Mouse (Mus musculus) lung, adult 2 months (tissue): ENCODE data around the gene Cox17. TPM values are rescaled to one million over a fixed set of nuclear protein-coding genes. Genes with fewer than 3 reads are reported as not detected.

Source experiments
- DNase-seq: peaks from one replicate; pipeline ENCODE4 v3.0.0; 2022
- H3K4me1 ChIP-seq: fragments of 200-500 bp; 2 replicates; pipeline ENCODE4 v1.6.1; 2011; ENCODE audit warnings: low read length; ENCODE audit not compliant: control insufficient read depth, insufficient read depth
- H3K4me3 ChIP-seq: fragments of 200-500 bp; replicated peaks from 2 replicates; pipeline ENCODE3; 2011; ENCODE audit warnings: low read depth, mild to moderate bottlenecking, control low read depth, low read length; ENCODE audit errors: extremely low read depth
- CTCF ChIP-seq: fragments of 200-500 bp; IDR thresholded peaks from 2 replicates; pipeline ENCODE4 v1.5.1; 2011; ENCODE audit warnings: mild to moderate bottlenecking, low read length, control low read depth; ENCODE audit not compliant: insufficient read depth
- POLR2A ChIP-seq: fragments of 200-500 bp; IDR thresholded peaks from 2 replicates; pipeline ENCODE4 v1.6.1; 2011; ENCODE audit warnings: low read depth, mild to moderate bottlenecking, control low read depth, low read length, borderline replicate concordance; ENCODE audit errors: extremely low read depth
- WGBS: fragments of 180-500 bp; shearing (Covaris S2); methylation state at CpG from one replicate; pipeline ENCODE4 v1.1.7; 2018; 5-methylcytosine and 5-hydroxymethylcytosine counted together
- polyA plus RNA-seq: library from polyadenylated mRNA; depleted of rRNA; stranded (reverse); fragments of >200 nt; gene quantifications from 2 replicates; pipeline ENCODE4 v1.2.3, GENCODE M21; 2012

Gene Cox17
- polyA plus RNA-seq, 1 experiment = 64.6 TPM

DNA sequence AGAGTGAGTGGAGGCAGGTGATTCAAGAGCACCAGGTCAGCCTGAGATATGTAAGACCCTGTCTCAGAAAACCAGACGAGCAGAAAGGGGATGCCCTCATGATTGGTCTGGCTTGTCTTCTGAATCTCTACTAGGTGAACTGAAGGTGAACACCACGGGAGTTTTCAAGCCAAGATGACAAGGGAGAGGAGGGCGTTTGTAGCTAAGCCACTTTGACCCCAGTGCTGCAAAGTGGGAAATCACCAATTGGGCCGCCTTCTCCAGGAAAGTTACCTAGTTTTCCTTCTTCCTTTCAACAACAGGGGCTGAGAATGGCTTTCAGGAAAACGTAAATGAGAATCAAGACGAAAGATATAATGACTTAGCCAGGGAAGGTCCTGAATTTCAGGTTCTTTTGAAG lies 42.0 kb downstream of the Cox17 start:
- DNase-seq = no peak
- no peak overlapping the region for H3K4me3 ChIP-seq
- H3K4me1 ChIP-seq = no peaks in the 10 kb centered on the region
- WGBS = 71% methylated on average over 6 of the region's 6 CpGs
- TF ChIP-seq CTCF (no peak), POLR2A (no peak)

DNA sequence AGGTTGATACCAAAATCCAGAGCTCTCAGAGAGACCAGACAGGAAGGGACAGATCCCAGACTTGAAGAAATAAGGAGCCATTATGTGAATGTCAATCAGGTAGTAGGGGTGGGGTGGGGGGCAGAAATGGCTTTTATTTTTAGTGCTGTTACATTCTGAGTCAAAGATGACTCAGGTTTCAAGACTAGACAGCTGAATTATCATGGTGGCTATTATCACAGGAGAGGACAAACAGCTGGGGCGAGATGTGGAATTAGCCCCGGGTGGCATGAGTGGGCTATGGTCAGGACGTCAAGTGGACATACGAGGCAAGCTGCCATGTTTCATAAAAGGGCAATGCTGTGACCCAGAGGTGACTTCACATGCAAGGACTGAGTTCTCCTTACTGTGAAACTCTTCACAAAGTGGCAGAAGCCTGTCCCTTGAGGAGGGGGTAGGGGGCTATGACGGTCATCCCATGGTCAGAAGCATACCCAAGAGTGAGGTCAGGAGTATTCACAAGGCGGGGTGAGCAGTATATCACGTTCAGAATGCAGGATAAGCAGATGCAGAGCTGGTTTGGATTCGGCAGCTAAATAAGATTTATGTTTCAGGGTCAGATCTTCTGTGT lies 42.6 kb downstream of the Cox17 start:
- H3K4me1 ChIP-seq = no peaks in the 10 kb centered on the region
- no peak overlapping the region for H3K4me3 ChIP-seq
- TF ChIP-seq CTCF = no peak
- no peak for TF ChIP-seq POLR2A
- 75% methylated on average over 8 of the region's 8 CpGs for WGBS
- no peak for DNase-seq

DNA sequence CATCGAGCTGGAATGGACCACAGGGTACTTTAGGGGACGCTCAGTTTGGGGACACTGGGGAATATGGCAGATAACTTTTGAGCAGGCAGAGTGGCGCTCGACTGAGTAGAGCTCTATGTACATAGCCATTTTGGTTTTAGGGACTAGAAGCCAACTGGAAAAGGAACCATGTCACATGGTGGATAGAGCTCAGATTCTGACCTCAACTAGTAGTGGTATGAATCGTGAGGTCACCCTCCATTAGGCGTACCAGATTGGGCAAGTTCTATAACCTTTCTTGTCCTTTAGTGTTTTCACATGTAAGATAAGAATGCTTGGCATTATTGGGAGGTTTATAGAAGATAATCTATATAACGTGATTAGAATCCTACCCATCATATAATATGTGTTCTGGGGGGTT lies 43.5 kb downstream of the Cox17 start:
- TF ChIP-seq POLR2A = no peak
- Histone ChIP-seq H3K4me1 (no peaks in the 10 kb centered on the region), H3K4me3 (no peak overlapping the region)
- DNase-seq = no peak
- 86% methylated on average over 7 of the region's 7 CpGs for WGBS

DNA sequence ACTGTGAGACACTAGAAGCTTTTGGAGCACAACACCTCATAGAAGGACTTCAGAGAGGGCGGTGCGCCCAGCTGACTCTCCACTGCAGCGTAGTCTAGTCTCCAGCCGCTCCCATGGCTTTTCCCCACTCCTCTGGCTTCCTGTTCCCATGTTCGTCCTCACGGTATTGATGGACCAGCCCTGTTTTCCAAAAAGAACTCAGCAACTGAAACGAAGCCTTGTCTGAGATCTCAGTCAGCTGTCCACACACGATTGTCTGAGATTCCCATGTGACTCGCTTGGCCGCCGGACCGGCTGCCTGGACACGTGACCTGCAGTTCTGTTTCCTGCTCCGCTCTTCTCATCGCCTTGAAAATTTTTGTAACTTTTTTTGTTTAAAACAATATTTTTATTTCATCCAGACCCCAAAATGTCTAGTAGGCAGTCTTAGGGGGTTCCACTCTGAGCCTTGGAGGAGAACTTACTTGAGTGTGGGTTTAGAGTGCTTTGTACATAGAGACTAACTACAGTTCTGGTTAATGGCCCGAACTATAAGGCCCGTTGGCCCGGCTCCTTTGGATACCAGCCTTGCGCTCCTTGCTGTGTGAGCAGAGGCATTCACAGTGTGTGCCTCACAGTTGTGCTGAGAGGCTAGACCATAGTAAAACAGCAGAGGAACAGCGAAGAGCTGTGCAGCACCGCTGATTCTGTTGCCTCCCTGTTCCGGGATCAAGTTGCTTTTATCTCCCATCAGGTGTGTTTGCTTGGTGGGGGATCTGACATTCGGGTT lies 45.5 kb downstream of the Cox17 start:
- Histone ChIP-seq H3K4me3 (peak overlapping the region; percentile 39), H3K4me1 (no peaks in the 10 kb centered on the region)
- WGBS = 66% methylated on average over 23 of the region's 23 CpGs
- TF ChIP-seq POLR2A = peak; percentile 53; the same call in 1 of the 2 replicates
- no peak for TF ChIP-seq CTCF
- DNase-seq = peak; percentile 15

DNA sequence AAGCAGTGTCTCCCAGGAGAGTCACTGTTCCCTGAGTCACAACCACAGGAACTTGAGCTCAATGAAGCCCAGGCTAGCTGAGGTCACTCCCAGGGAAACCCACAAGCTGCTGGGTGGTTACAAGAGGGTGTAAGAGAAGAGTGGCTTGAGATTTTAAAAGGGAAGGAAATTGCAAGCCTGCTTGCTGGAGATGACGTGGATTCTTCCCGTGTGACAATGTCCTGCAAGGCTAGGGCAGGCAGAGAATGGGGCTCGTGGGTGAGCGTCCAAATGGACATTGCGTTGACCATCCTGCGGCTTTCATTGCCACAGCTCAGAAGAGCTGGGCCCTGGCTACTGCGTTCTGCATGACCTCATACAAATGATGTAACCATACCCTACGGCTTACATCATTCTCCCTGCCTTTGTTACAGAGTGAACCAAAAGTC lies 47.4 kb downstream of the Cox17 start:
- Histone ChIP-seq H3K4me3 (no peak overlapping the region), H3K4me1 (peaks cover 2% of the 10 kb centered on the region)
- WGBS = 81% methylated on average over 8 of the region's 8 CpGs
- TF ChIP-seq POLR2A (no peak), CTCF (no peak)
- DNase-seq = no peak

DNA sequence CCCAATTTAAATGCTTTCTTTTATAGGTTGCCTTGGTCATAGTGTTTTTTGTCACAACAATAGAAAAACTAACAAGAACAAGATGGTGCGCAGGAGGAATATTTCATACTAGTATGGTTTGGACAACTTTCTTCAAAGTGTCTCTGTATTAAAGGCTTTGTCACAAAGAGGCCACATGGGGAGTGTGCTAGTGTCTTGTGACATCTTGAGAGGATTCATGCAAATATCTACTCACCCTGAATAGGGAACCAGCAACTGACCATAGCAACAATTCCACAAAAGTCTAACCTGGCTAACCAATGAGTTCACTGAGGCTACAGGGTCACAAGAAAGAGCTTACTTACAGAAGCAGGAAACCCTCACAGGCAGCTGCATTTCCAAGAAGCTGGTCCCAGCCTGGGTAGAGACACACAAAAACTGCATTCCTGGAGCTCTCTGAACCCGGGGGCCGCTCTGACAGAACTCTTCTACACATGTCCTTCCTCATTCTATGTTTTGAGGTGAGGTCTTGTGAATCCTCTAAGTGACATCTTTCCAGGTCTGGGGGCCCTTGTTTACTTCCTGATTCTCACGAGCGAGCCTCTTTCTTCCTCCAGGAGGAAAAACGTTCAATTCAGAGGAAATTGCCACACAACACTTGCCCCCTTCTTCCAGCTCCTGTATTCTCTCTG lies 48.4 kb downstream of the Cox17 start:
- TF ChIP-seq CTCF = no peak
- no peak for TF ChIP-seq POLR2A
- Histone ChIP-seq H3K4me3 (no peak overlapping the region), H3K4me1 (peaks cover 10% of the 10 kb centered on the region)
- 48% methylated on average over 6 of the region's 6 CpGs for WGBS
- no peak for DNase-seq

DNA sequence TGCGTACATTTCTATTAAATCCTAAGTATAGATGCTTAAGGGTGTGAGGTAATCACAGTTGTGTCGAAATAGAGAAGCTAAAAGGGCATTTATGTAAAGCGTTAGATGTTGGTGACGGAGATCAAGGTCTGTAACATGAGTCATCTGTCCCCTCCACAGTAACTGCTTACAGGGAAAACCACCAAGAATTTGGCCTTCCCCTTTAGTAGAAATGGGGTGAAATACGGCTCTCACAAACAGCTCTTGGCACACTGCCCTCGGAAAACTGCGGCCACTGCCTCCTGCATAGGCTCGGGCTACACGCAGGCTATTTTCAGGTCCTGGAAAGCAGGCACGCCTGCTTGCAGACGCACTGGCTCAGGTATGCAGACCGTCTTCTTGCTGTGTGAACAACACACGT lies 49.4 kb downstream of the Cox17 start:
- H3K4me1 ChIP-seq = peaks cover 10% of the 10 kb centered on the region
- 32% methylated on average over 13 of the region's 13 CpGs for WGBS
- peak; percentile 40 for DNase-seq

GRCm38 (mm10) chr16:38398266-38398665 lies 51.5 kb downstream of the Cox17 start:
- no peak overlapping the region for H3K4me3 ChIP-seq
- TF ChIP-seq CTCF = no peak
- TF ChIP-seq POLR2A = no peak
- H3K4me1 ChIP-seq = peaks cover 10% of the 10 kb centered on the region
- WGBS = 93% methylated on average over 6 of the region's 6 CpGs
- no peak for DNase-seq

More for the DNA sequence above, 49.4 kb downstream of the Cox17 start:
- H3K4me3 ChIP-seq = no peak overlapping the region
- TF ChIP-seq CTCF (no peak), POLR2A (no peak)

DNA sequence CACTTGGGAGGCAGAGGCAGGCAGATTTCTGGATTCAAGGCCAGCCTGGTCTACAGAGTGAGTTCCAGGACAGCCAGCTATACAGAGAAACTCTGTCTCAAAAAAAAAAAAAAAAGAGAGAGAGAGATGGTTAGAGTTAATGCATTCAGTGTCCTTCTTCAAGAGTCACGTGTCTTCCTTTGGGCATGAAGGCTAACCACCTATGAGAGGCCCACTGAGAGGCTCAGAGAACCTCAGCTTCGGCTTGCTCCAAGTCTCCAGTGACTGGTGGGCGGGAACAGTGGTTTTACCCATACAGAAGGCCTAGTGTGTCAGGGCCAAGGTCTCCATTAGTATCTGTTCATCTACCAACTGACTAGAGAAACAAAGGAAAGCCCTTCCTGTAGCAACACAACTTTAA lies 52.3 kb downstream of the Cox17 start:
- TF ChIP-seq POLR2A (no peak), CTCF (no peak)
- no peak for DNase-seq
- Histone ChIP-seq H3K4me1 (peaks cover 10% of the 10 kb centered on the region), H3K4me3 (no peak overlapping the region)
- 60% methylated on average over 3 of the region's 3 CpGs for WGBS
